Comparison of ENCODE assay signal across 8 mouse cellular contexts in genomic region chr7:49601191-49601975, GRCm38 (mm10). TPM values are rescaled to one million over a fixed set of nuclear protein-coding genes. Genes with fewer than 3 reads are reported as not detected.
DNase-seq lines count a peak whose midpoint lies in the region; ATAC-seq and TF ChIP-seq lines count a peak whose summit lies in the region.

No protein-coding gene starts in this region.

- H3K4me2 ChIP-seq in heart, embryonic 14.5 days (ENCODE audit: low read length): no peak overlapping the region

- WGBS in heart, embryonic 14.5 days: 46% methylated on average over 13 of the region's 13 CpGs
- WGBS in lung, adult 2 months: 22% methylated on average over 13 of the region's 13 CpGs

- peaks cover 8 to 20% of the 10 kb centered on the region in 2 experiments; a peak in 3 of 4 replicates for H3K4me1 ChIP-seq in heart, embryonic 14.5 days (ENCODE audit: control insufficient read depth in 2 of 2, insufficient read depth in 2 of 2, low read length in 2 of 2)
- no peaks in the 10 kb centered on the region for H3K4me1 ChIP-seq in lung, adult 2 months (ENCODE audit: control insufficient read depth, insufficient read depth, low read length)

- H3K9me3 ChIP-seq in heart, embryonic 14.5 days (ENCODE audit: control insufficient read depth, low read length): no peaks in the 10 kb centered on the region

- TF ChIP-seq CTCF in C2C12 (IDR thresholded peaks at IDR 0.05; ENCODE audit: control insufficient read depth, insufficient read depth, insufficient read length): peak; percentile 72
- peak; percentile 84 for TF ChIP-seq CTCF in lung, adult 2 months (IDR thresholded peaks at IDR 0.05; ENCODE audit: insufficient read depth, low read length)

- H3K9ac ChIP-seq in heart, embryonic 14.5 days (ENCODE audit: low read length): no peak overlapping the region

- H3K79me3 ChIP-seq in C2C12 (ENCODE audit: low read depth): no peaks in the 10 kb centered on the region

- no peak overlapping the region for H3K27ac ChIP-seq in heart, embryonic 14.5 days (replicated peaks in 1 of 2; ENCODE audit: control insufficient read depth in 1 of 2, insufficient read depth in 1 of 2, low read depth in 2 of 2, low read length in 2 of 2)

- peak; percentile 18; the same call in 1 of the 2 replicates for ATAC-seq in heart, embryonic 14.5 days (ENCODE audit: insufficient number of reproducible peaks, insufficient read depth, low FRiP score, low read depth)
- ATAC-seq in neutrophil, adult 5-6 weeks (ENCODE audit: extremely low read depth, insufficient number of reproducible peaks, low FRiP score, poor library complexity, severe bottlenecking): peak; percentile 63

- no peaks in the 10 kb centered on the region for H3K27me3 ChIP-seq in C2C12 (ENCODE audit: control insufficient read depth, insufficient read depth, insufficient read length)
- no peaks in the 10 kb centered on the region for H3K27me3 ChIP-seq in heart, embryonic 14.5 days (ENCODE audit: control insufficient read depth, insufficient read depth, low read length)

- DNase-seq in adrenal gland, adult 2 months: peak; percentile 69
- peak; percentile 65 for DNase-seq in embryo, embryonic 11.5 days (ENCODE audit: low read depth, low spot score)
- peak; percentile 68 to 85 for DNase-seq in kidney, postnatal 36 days
- DNase-seq in lung, adult 2 months: peak; percentile 46
- DNase-seq in thymus, adult 18-20 months: peak; percentile 51 to 67

- TF ChIP-seq POLR2A in lung, adult 2 months (IDR thresholded peaks at IDR 0.05; ENCODE audit: borderline replicate concordance, extremely low read depth, low read depth, low read length): no peak

- H3ac ChIP-seq in C2C12 (ENCODE audit: control insufficient read depth, insufficient read length, low read depth): no peak overlapping the region

- no peak overlapping the region for H3K4me3 ChIP-seq in C2C12 (ENCODE audit: insufficient read depth, poor library complexity, severe bottlenecking)
- no peak overlapping the region for H3K4me3 ChIP-seq in heart, embryonic 14.5 days (ENCODE audit: control insufficient read depth in 1 of 2, insufficient read depth in 1 of 2, low read depth in 1 of 2, low read length in 2 of 2)
- no peak overlapping the region for H3K4me3 ChIP-seq in lung, adult 2 months (replicated peaks; ENCODE audit: extremely low read depth, low read depth, low read length)

- H3K79me2 ChIP-seq in C2C12 (ENCODE audit: control insufficient read depth, insufficient read depth): no peaks in the 10 kb centered on the region

- peaks cover 4% of the 10 kb centered on the region for H3K36me3 ChIP-seq in C2C12 (ENCODE audit: control insufficient read depth, insufficient read depth)
- peaks cover 95% of the 10 kb centered on the region for H3K36me3 ChIP-seq in heart, embryonic 14.5 days (ENCODE audit: control insufficient read depth, insufficient read depth, low read length)

TF ChIP-seq in C2C12, 6 proteins besides CTCF, POLR2A, EP300 and RAD21:
- peak; percentile 67 for TF ChIP-seq MYOD1 (IDR thresholded peaks at IDR 0.05; ENCODE audit: control insufficient read depth, insufficient read length, low read depth)
- no peak for TF ChIP-seq CEBPB (IDR thresholded peaks at IDR 0.05; ENCODE audit: low read depth)
TF ChIP-seq in C2C12: peak in this region for 1.

RNA-seq across cellular contexts. Expression of gene Dbx1, which starts 35.3 kb away (rescaled TPM):
- polyA plus RNA-seq in C2C12 (2012; fragmentation: generic; extraction: Trizol): not detected
- not detected for total RNA-seq in adrenal gland, adult 2 months (2021)
- polyA plus RNA-seq in adrenal gland, adult 2 months (2012; rRNA removed): not detected in 2 replicates
- not detected in 2 replicates for polyA plus RNA-seq in heart, embryonic 14.5 days (2014; fragmentation: Nextera tagmentation; extraction: Ambion mirVana)
- not detected in 2 replicates for polyA plus RNA-seq in lung, adult 2 months (2012; rRNA removed)
- not detected in 2 replicates for total RNA-seq in neutrophil, adult 5-6 weeks (2017)
